Mouse (Mus musculus) stomach, embryonic 14.5 days (tissue): ENCODE results near the gene Lsm4. TPM values are rescaled to one million over a fixed set of nuclear protein-coding genes. Genes with fewer than 3 reads are reported as not detected.

Experiments
- ATAC-seq: fragments of 200-750 bp; cut with Nextera tagmentation; 2 replicates; pipeline ENCODE4 v1.8.0; 2017; ENCODE audit warnings: low read depth, moderate TSS enrichment; ENCODE audit not compliant: insufficient number of reproducible peaks, insufficient read depth, low FRiP score
- H3K27ac ChIP-seq: fragments of 300-500 bp; sonication (generic); 2 replicates; pipeline ENCODE4 v1.5.1; 2014; ENCODE audit warnings: mild to moderate bottlenecking, low read length, moderate library complexity, mixed read lengths
- H3K27me3 ChIP-seq: fragments of 300-500 bp; sonication (generic); 2 replicates; pipeline ENCODE4 v1.6.1; 2014; ENCODE audit warnings: low read length, control low read depth, mixed read lengths; ENCODE audit not compliant: control insufficient read depth, insufficient read depth
- H3K36me3 ChIP-seq: fragments of 300-500 bp; sonication (generic); 2 replicates; pipeline ENCODE4 v1.6.1; 2014; ENCODE audit warnings: mild to moderate bottlenecking, control low read depth, low read length, moderate library complexity, mixed read lengths; ENCODE audit not compliant: control insufficient read depth, insufficient read depth
- H3K4me1 ChIP-seq: fragments of 300-500 bp; sonication (generic); 2 replicates; pipeline ENCODE4 v1.6.1; 2014; ENCODE audit warnings: low read length, control low read depth, mixed read lengths; ENCODE audit not compliant: control insufficient read depth, insufficient read depth
- H3K4me2 ChIP-seq: fragments of 300-500 bp; sonication (generic); replicated peaks from 2 replicates; pipeline ENCODE4 v1.6.1; 2014; ENCODE audit warnings: low read depth, low read length, control low read depth
- H3K4me3 ChIP-seq: fragments of 300-500 bp; sonication (generic); 2 replicates; pipeline ENCODE4 v1.5.1; 2014; ENCODE audit warnings: low read depth, low read length, control low read depth
- H3K9ac ChIP-seq: fragments of 300-500 bp; sonication (generic); replicated peaks from 2 replicates; pipeline ENCODE4 v1.6.1; 2014; ENCODE audit warnings: low read depth, mild to moderate bottlenecking, control low read depth, low read length, moderate library complexity, mixed read lengths
- H3K9me3 ChIP-seq: fragments of 300-500 bp; sonication (generic); 2 replicates; pipeline ENCODE4 v1.6.1; 2016; ENCODE audit warnings: low read depth, low read length, control low read depth; ENCODE audit not compliant: control insufficient read depth
- WGBS: fragments of 180-500 bp; shearing (Covaris S2); extraction: QIAGEN DNeasy Blood & Tissue Kit; methylation state at CpG from one replicate; pipeline ENCODE4 v1.1.7; 2014; 5-methylcytosine and 5-hydroxymethylcytosine counted together
- polyA plus RNA-seq: library from polyadenylated mRNA; unstranded; fragments of >200 nt; fragmentation: Nextera tagmentation; extraction: Ambion mirVana; gene quantifications from 2 replicates; pipeline ENCODE4 v1.2.1, GENCODE M21; 2014

Lsm4 gene
- polyA plus RNA-seq, 1 experiment from 2014 or later, result 244 TPM

- no peak within 1 kb of the TSS for H3K9ac ChIP-seq
- peaks cover 29% of the 10 kb centered on the region for H3K4me1 ChIP-seq
- no peaks in the 10 kb centered on the region for H3K27me3 ChIP-seq
- H3K9me3 ChIP-seq, result no peaks in the 10 kb centered on the region
- H3K4me2 ChIP-seq, result 0 out of 2 replicates have a peak within 1 kb of the TSS, but pooled peaks have one; percentile 14
- WGBS, result 64% methylated on average over 6 of the region's 6 CpGs
- no peak within 1 kb of the TSS for H3K27ac ChIP-seq
- no peak for ATAC-seq
- H3K36me3 ChIP-seq, result no peaks in the 10 kb centered on the region
- H3K4me3 ChIP-seq, result no peak within 1 kb of the TSS
Measured at GRCm38 (mm10) chr8:70632346-70632892, 40.6 kb upstream of the Lsm4 start, which contains the start of gene Gdf15. TSS of gene Gdf15 (minus strand) at chr8:70632456.

- no peak overlapping the region for H3K4me3 ChIP-seq
- no peaks in the 10 kb centered on the region for H3K36me3 ChIP-seq
- no peak overlapping the region for H3K9ac ChIP-seq
- WGBS, result 52% methylated on average over 6 of the region's 6 CpGs
- no peaks in the 10 kb centered on the region for H3K9me3 ChIP-seq
- H3K4me2 ChIP-seq, result no peak overlapping the region
- ATAC-seq, result no peak
- no peak overlapping the region for H3K27ac ChIP-seq
- H3K27me3 ChIP-seq, result no peaks in the 10 kb centered on the region
- peaks cover 35% of the 10 kb centered on the region for H3K4me1 ChIP-seq
Measured at GRCm38 (mm10) chr8:70634066-70634465, 39.0 kb upstream of the Lsm4 start.

- no peak overlapping the region for H3K4me2 ChIP-seq
- no peaks in the 10 kb centered on the region for H3K36me3 ChIP-seq
- no peak overlapping the region for H3K27ac ChIP-seq
- H3K9ac ChIP-seq, result no peak overlapping the region
- no peaks in the 10 kb centered on the region for H3K9me3 ChIP-seq
- 86% methylated on average over 6 of the region's 6 CpGs for WGBS
- H3K27me3 ChIP-seq, result no peaks in the 10 kb centered on the region
- no peak for ATAC-seq
- no peak overlapping the region for H3K4me3 ChIP-seq
- H3K4me1 ChIP-seq, result peaks cover 30% of the 10 kb centered on the region
Measured at GRCm38 (mm10) chr8:70635527-70635926, 37.5 kb upstream of the Lsm4 start.

- Histone ChIP-seq H3K27ac (no peak overlapping the region), H3K4me3 (no peak overlapping the region), H3K27me3 (no peaks in the 10 kb centered on the region), H3K4me1 (peaks cover 17% of the 10 kb centered on the region; the same call in 1 of the 2 replicates), H3K9me3 (no peaks in the 10 kb centered on the region), H3K9ac (no peak overlapping the region), H3K4me2 (no peak overlapping the region), H3K36me3 (no peaks in the 10 kb centered on the region)
- WGBS, result 58% methylated on average over 8 of the region's 8 CpGs
- no peak for ATAC-seq
Measured at GRCm38 (mm10) chr8:70636838-70637237, 36.2 kb upstream of the Lsm4 start.

GRCm38 (mm10) chr8:70638752-70639151 is 34.3 kb upstream of the Lsm4 start:
- no peak for ATAC-seq
- H3K9me3 ChIP-seq, result no peaks in the 10 kb centered on the region
- peaks cover 17% of the 10 kb centered on the region; the same call in 1 of the 2 replicates for H3K4me1 ChIP-seq
- no peak overlapping the region for H3K27ac ChIP-seq
- H3K27me3 ChIP-seq, result no peaks in the 10 kb centered on the region
- no peak overlapping the region for H3K4me3 ChIP-seq
- WGBS, result 65% methylated on average over 9 of the region's 9 CpGs
- H3K9ac ChIP-seq, result no peak overlapping the region
- H3K36me3 ChIP-seq, result no peaks in the 10 kb centered on the region
- no peak overlapping the region for H3K4me2 ChIP-seq

- WGBS, result 58% methylated on average over 3 of the region's 3 CpGs
- Histone ChIP-seq H3K9ac (no peak overlapping the region), H3K27me3 (no peaks in the 10 kb centered on the region), H3K9me3 (no peaks in the 10 kb centered on the region), H3K27ac (no peak overlapping the region), H3K4me2 (no peak overlapping the region), H3K36me3 (no peaks in the 10 kb centered on the region), H3K4me3 (no peak overlapping the region), H3K4me1 (peaks cover 18% of the 10 kb centered on the region; the same call in 1 of the 2 replicates)
- ATAC-seq, result no peak
Measured at GRCm38 (mm10) chr8:70643019-70643418, 30.0 kb upstream of the Lsm4 start.

GRCm38 (mm10) chr8:70644065-70644464 is 29.0 kb upstream of the Lsm4 start:
- H3K27me3 ChIP-seq, result no peaks in the 10 kb centered on the region
- WGBS, result 79% methylated on average over 2 of the region's 2 CpGs
- no peak overlapping the region for H3K4me3 ChIP-seq
- no peak overlapping the region for H3K9ac ChIP-seq
- H3K27ac ChIP-seq, result no peak overlapping the region
- H3K4me1 ChIP-seq, result peaks cover 24% of the 10 kb centered on the region; the same call in 1 of the 2 replicates
- H3K4me2 ChIP-seq, result no peak overlapping the region
- no peaks in the 10 kb centered on the region for H3K9me3 ChIP-seq
- ATAC-seq, result no peak
- H3K36me3 ChIP-seq, result no peaks in the 10 kb centered on the region

- Histone ChIP-seq H3K9me3 (no peaks in the 10 kb centered on the region), H3K36me3 (peaks cover 9% of the 10 kb centered on the region; the same call in 1 of the 2 replicates), H3K4me2 (no peak overlapping the region), H3K4me3 (no peak overlapping the region), H3K27me3 (no peaks in the 10 kb centered on the region), H3K4me1 (peaks cover 32% of the 10 kb centered on the region), H3K9ac (no peak overlapping the region), H3K27ac (no peak overlapping the region)
- no peak for ATAC-seq
- WGBS, result 55% methylated on average over 17 of the region's 17 CpGs
Measured at GRCm38 (mm10) chr8:70645501-70646224, 27.4 kb upstream of the Lsm4 start.
